Mouse (Mus musculus) neural tube, embryonic 14.5 days (tissue): ENCODE results near the gene Efna3. TPM values are rescaled to one million over a fixed set of nuclear protein-coding genes. Genes with fewer than 3 reads are reported as not detected.

Experiments used
- polyA plus RNA-seq: library from polyadenylated mRNA; unstranded; fragments of >200 nt; fragmentation: Nextera tagmentation; extraction: Ambion mirVana; gene quantifications from 2 replicates; pipeline ENCODE4 v1.2.1, GENCODE M21; 2014

The Efna3 gene
- polyA plus RNA-seq, 1 experiment from 2014 or later = 96.9 TPM

Other genes starting within 250 kb of the Efna3 start
- gene Rusc1, start 229.7 kb downstream of the Efna3 start, polyA plus RNA-seq = 96.7 and 104 TPM in 2 replicates
- not detected in 2 replicates for gene Gm43738, start 221.9 kb downstream of the Efna3 start, polyA plus RNA-seq
- 378 and 453 TPM in 2 replicates for gene Fdps, start 221.0 kb downstream of the Efna3 start, polyA plus RNA-seq
- 0.66 TPM in 1 of 2 replicates, not detected in the other for gene Pklr, start 186.8 kb downstream of the Efna3 start, polyA plus RNA-seq
- gene Hcn3, start 162.8 kb downstream of the Efna3 start, polyA plus RNA-seq = 25.4 and 28.7 TPM in 2 replicates
- gene Clk2, start 158.2 kb downstream of the Efna3 start, polyA plus RNA-seq = 17.5 and 19.6 TPM in 2 replicates
- gene Scamp3, start 145.5 kb downstream of the Efna3 start, polyA plus RNA-seq = 126 and 153 TPM in 2 replicates
- 38.5 and 41.7 TPM in 2 replicates for gene Fam189b, start 139.8 kb downstream of the Efna3 start, polyA plus RNA-seq
- 41.5 and 49.7 TPM in 2 replicates for gene Gba, start 120.0 kb downstream of the Efna3 start, polyA plus RNA-seq
- gene Thbs3, start 107.8 kb downstream of the Efna3 start, polyA plus RNA-seq = 34.7 and 36.6 TPM in 2 replicates
- gene Mtx1, start 95.9 kb downstream of the Efna3 start, polyA plus RNA-seq = 147 and 151 TPM in 2 replicates
- 0.90 and 1.4 TPM in 2 replicates for gene Muc1, start 93.9 kb downstream of the Efna3 start, polyA plus RNA-seq
- 206 and 240 TPM in 2 replicates for gene Krtcap2, start 77.0 kb downstream of the Efna3 start, polyA plus RNA-seq
- 61.6 and 70.7 TPM in 2 replicates for gene Trim46, start 76.7 kb downstream of the Efna3 start, polyA plus RNA-seq
- gene Dpm3, start 63.6 kb downstream of the Efna3 start, polyA plus RNA-seq = 69.6 and 84.4 TPM in 2 replicates
- gene Slc50a1, start 52.4 kb downstream of the Efna3 start, polyA plus RNA-seq = 36.7 and 39.8 TPM in 2 replicates
- gene Efna1, start 41.8 kb downstream of the Efna3 start, polyA plus RNA-seq = 6.8 and 10.5 TPM in 2 replicates
- 4.3 and 6.1 TPM in 2 replicates for gene Efna4, start 15.1 kb upstream of the Efna3 start, polyA plus RNA-seq
- gene Adam15, start 27.0 kb upstream of the Efna3 start, polyA plus RNA-seq = 37.6 and 48.3 TPM in 2 replicates
- 0.19 and 0.25 TPM in 2 replicates for gene Dcst2, start 39.0 kb upstream of the Efna3 start, polyA plus RNA-seq
- gene Dcst1, start 42.3 kb upstream of the Efna3 start, polyA plus RNA-seq = 1.1 and 1.4 TPM in 2 replicates
- 0.40 and 0.78 TPM in 2 replicates for gene Zbtb7b, start 71.8 kb upstream of the Efna3 start, polyA plus RNA-seq
- 0.88 and 1.9 TPM in 2 replicates for gene Lenep, start 79.8 kb upstream of the Efna3 start, polyA plus RNA-seq
- gene Flad1, start 88.9 kb upstream of the Efna3 start, polyA plus RNA-seq = 29.5 and 30.8 TPM in 2 replicates
- gene Cks1b, start 95.4 kb upstream of the Efna3 start, polyA plus RNA-seq = 72.0 and 85.4 TPM in 2 replicates
- 4.1 and 18.9 TPM in 2 replicates for gene Shc1, start 95.5 kb upstream of the Efna3 start, polyA plus RNA-seq
- 39.8 and 50.3 TPM in 2 replicates for gene Pygo2, start 107.2 kb upstream of the Efna3 start, polyA plus RNA-seq
- gene Pbxip1, start 113.7 kb upstream of the Efna3 start, polyA plus RNA-seq = 8.2 and 9.6 TPM in 2 replicates
- 115 and 137 TPM in 2 replicates for gene Pmvk, start 131.6 kb upstream of the Efna3 start, polyA plus RNA-seq
- gene Kcnn3, start 197.2 kb upstream of the Efna3 start, polyA plus RNA-seq = 6.1 and 9.9 TPM in 2 replicates